Mouse (Mus musculus) kidney, adult 2 months (tissue): Measurements from ENCODE around the gene Tmeff2.

Experiments used
- CTCF ChIP-seq: fragments of 200-500 bp; conservative IDR thresholded peaks from 2 replicates; pipeline ENCODE4 v1.5.1; 2011; ENCODE audit warnings: low read depth, mild to moderate bottlenecking, control low read depth, low read length, moderate library complexity, mixed read lengths; ENCODE audit not compliant: insufficient read depth, insufficient read length
- POLR2A ChIP-seq: fragments of 200-500 bp; IDR thresholded peaks from one replicate; pipeline ENCODE4 v1.6.1; 2011; ENCODE audit warnings: low read depth, low read length, control low read depth

GRCm38 (mm10) chr1:50861515-50861914, 38.9 kb upstream of the Tmeff2 start:
- TF ChIP-seq POLR2A (no peak), CTCF (no peak)
